Mouse (Mus musculus) heart, adult 2 months (tissue): ENCODE data around the gene Kirrel3.

Experiments
- EP300 ChIP-seq: fragments of 200-500 bp; IDR thresholded peaks from 2 replicates; pipeline ENCODE4 v1.6.1; 2011; ENCODE audit warnings: low read depth, low read length, control low read depth; ENCODE audit not compliant: insufficient read depth
- POLR2A ChIP-seq: fragments of 200-500 bp; IDR thresholded peaks from 2 replicates; pipeline ENCODE4 v1.6.1; 2011; ENCODE audit warnings: mild to moderate bottlenecking, low read depth, low read length, control low read depth; ENCODE audit not compliant: insufficient read depth

DNA sequence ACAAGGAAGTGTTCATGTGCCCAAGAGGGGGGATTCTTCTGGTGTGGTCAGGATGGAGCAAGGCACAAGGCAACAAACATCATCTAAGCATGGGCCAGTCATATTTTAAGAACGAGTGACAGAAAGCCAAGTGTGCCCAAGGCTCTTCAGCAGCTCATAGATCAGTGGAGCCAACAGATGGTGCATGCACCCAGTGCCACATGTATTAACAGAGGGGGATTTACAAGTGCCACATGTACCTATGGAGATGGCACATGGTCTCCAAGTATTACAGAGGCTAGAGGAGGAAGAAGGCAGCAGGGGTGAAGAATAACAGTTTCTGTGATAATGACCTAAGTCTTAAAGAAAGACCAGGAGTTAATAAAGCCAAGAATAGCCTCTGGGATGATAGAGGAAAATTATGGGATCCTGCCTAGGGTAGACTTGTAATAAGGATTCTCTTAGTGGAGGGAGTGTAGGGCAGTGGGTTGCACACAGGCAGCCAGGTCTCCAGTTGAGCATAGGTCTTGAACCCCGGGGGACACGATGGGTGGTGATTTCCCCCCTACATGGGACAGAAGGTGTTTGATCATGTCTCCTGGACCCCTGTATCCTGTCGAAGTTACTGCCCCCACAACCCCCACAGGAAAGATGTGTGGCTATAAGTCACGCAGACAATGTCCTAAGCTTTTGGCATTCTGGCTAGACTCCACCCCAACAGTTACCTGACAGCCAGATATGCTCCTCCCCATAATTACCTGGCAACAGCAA, 495.0 kb downstream of the Kirrel3 start:
- TF ChIP-seq EP300, result no peak
- no peak for TF ChIP-seq POLR2A
